Mouse (Mus musculus) kidney, adult 2 months (tissue): ENCODE measurements around the gene Slc30a3.

Experiments
- CTCF ChIP-seq: fragments of 200-500 bp; conservative IDR thresholded peaks from 2 replicates; pipeline ENCODE4 v1.5.1; 2011; ENCODE audit warnings: low read depth, mild to moderate bottlenecking, control low read depth, low read length, moderate library complexity, mixed read lengths; ENCODE audit not compliant: insufficient read depth, insufficient read length
- POLR2A ChIP-seq: fragments of 200-500 bp; IDR thresholded peaks from one replicate; pipeline ENCODE4 v1.6.1; 2011; ENCODE audit warnings: low read depth, low read length, control low read depth

DNA sequence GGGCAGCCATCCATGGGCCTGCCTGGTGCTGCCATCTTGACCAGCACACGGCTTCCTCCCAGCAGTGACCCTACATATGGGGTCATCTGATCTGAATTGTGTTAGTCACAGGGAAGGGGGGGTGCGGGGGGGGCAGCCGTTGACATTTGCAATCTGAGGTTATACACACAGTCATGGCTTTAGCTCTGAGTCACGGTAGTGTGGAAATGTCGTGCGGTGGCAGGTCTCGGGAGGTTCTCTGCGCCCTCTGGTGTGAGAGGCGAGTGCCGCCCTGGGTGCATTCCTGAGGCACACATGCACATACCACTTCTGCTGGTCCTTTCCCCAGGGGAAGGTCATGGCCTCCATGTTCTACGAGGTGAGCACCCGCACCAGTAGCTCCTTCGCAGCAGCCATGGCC is 31.7 kb downstream of the Slc30a3 start:
- no peak for TF ChIP-seq CTCF
- no peak for TF ChIP-seq POLR2A
